Mouse (Mus musculus): ENCODE results near the gene Zfand3.

GRCm38 (mm10) chr17:30088431-30088830 is 83.9 kb downstream of the Zfand3 start:
- TF ChIP-seq POLR2A (IDR thresholded peaks at IDR 0.05; ENCODE audit: borderline replicate concordance, extremely low read depth, low read depth, low read length): no peak
- no peak for TF ChIP-seq CTCF (IDR thresholded peaks at IDR 0.05; ENCODE audit: insufficient read depth, low read length)
